Mouse (Mus musculus): ENCODE data around the gene Wdr78.
A peak's percentile ranks its signal among the peaks of the same experiment; 100 is the strongest.

The Wdr78 gene

GRCm38 (mm10) chr4:103114184-103115111 lies at the start of gene Wdr78, which contains the start of gene Mier1:
Wdr78 (minus strand) TSS chr4:103114555.
Mier1 (plus strand) TSS chr4:103114390.
- peak; percentile 95 for DNase-seq

GRCm38 (mm10) chr4:103158781-103159180 lies 44.4 kb upstream of the Wdr78 start:
- no peak for DNase-seq

GRCm38 (mm10) chr4:103151946-103152345 lies 37.6 kb upstream of the Wdr78 start:
- no peak for DNase-seq

GRCm38 (mm10) chr4:103146339-103146738 lies 32.0 kb upstream of the Wdr78 start:
- DNase-seq, result peak; percentile 79

- DNase-seq, result no peak
Observed at GRCm38 (mm10) chr4:103136946-103137345, 22.6 kb upstream of the Wdr78 start.

GRCm38 (mm10) chr4:103126533-103126932 lies 12.2 kb upstream of the Wdr78 start:
- DNase-seq, result no peak

- no peak for DNase-seq
Observed at GRCm38 (mm10) chr4:103123606-103124005, 9.3 kb upstream of the Wdr78 start.

- DNase-seq, result no peak
Observed at GRCm38 (mm10) chr4:103123086-103123485, 8.7 kb upstream of the Wdr78 start.

- no peak for DNase-seq
Observed at GRCm38 (mm10) chr4:103120874-103121389, 6.6 kb upstream of the Wdr78 start.

- no peak for DNase-seq
Observed at GRCm38 (mm10) chr4:103120395-103120794, 6.0 kb upstream of the Wdr78 start.

- no peak for DNase-seq
Observed at GRCm38 (mm10) chr4:103120028-103120384, 5.7 kb upstream of the Wdr78 start.

GRCm38 (mm10) chr4:103119229-103120027 lies 5.1 kb upstream of the Wdr78 start:
- peak; percentile 82 for DNase-seq

GRCm38 (mm10) chr4:103118888-103119228 lies 4.5 kb upstream of the Wdr78 start:
- no peak for DNase-seq

- no peak for DNase-seq
Observed at GRCm38 (mm10) chr4:103113402-103113801, 953 bp downstream of the Wdr78 start.

- no peak for DNase-seq
Observed at GRCm38 (mm10) chr4:103112651-103113050, 1.7 kb downstream of the Wdr78 start.

- no peak for DNase-seq
Observed at GRCm38 (mm10) chr4:103098532-103098931, 15.8 kb downstream of the Wdr78 start.

GRCm38 (mm10) chr4:103095921-103096320 lies 18.4 kb downstream of the Wdr78 start:
- DNase-seq, result peak; percentile 12

- no peak for DNase-seq
Observed at GRCm38 (mm10) chr4:103085237-103085636, 29.1 kb downstream of the Wdr78 start.

- no peak for DNase-seq
Observed at GRCm38 (mm10) chr4:103070631-103071030, 43.7 kb downstream of the Wdr78 start.

- DNase-seq, result no peak
Observed at GRCm38 (mm10) chr4:103067906-103068655, 46.3 kb downstream of the Wdr78 start.

- DNase-seq, result no peak
Observed at GRCm38 (mm10) chr4:103064976-103065375, 49.4 kb downstream of the Wdr78 start.

- no peak for DNase-seq
Observed at GRCm38 (mm10) chr4:103064421-103064820, 49.9 kb downstream of the Wdr78 start.

- DNase-seq, result peak; percentile 3
Observed at GRCm38 (mm10) chr4:103056909-103057308, 57.4 kb downstream of the Wdr78 start.
